Mouse (Mus musculus): Measurements from ENCODE around the gene Rhox2b.
"Not testable (repeated sequence)": the region's sequence is repeated elsewhere in the genome, so short reads cannot be mapped to it uniquely, and the experiment has no call there.

Gene Rhox2b

GRCm38 (mm10) chrX:37411767-37412166 is at the start of gene Rhox2b:
TSS of gene Rhox2b (plus strand) at chrX:37412067.
- DNase-seq (ENCODE audit: low spot score in 2 of 2) = not testable (repeated sequence)

DNA sequence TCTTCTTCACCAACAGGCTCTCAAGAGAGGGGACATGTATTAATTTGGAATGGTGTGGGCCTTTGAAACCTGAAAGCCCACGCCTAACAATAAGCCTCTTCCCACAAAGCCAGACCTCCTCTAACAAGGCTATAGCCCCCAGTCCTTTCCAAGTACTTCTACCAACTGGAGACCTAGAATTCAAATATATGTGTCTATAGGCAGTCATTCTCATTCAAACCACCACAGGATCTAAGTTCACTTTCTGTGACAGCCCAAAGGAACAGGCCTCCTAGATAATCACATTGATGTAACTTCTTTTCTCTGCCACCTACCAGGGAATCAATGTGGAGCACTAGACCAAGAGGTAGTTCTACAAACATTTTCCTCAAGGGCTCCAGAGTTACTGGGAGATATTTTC is 32.1 kb upstream of the Rhox2b start, which contains the start of gene Rhox3a2:
TSS of gene Rhox3a2 (plus strand) at position 301 of the 400 bp plus-strand sequence.
- not testable (repeated sequence) for DNase-seq (ENCODE audit: low spot score in 2 of 2)

- not testable (repeated sequence) for DNase-seq (ENCODE audit: low spot score in 2 of 2)
These were observed 21.3 kb upstream of the Rhox2b start, which contains the start of gene Rhox4a2 for GRCm38 (mm10) chrX:37390548-37390947. TSS of gene Rhox4a2 (plus strand) at chrX:37390848.

GRCm38 (mm10) chrX:37432194-37432593 is 20.3 kb downstream of the Rhox2b start, which contains the start of gene Rhox4b:
TSS of gene Rhox4b (plus strand) at chrX:37432494.
- not testable (repeated sequence) for DNase-seq (ENCODE audit: low spot score in 2 of 2)

DNA sequence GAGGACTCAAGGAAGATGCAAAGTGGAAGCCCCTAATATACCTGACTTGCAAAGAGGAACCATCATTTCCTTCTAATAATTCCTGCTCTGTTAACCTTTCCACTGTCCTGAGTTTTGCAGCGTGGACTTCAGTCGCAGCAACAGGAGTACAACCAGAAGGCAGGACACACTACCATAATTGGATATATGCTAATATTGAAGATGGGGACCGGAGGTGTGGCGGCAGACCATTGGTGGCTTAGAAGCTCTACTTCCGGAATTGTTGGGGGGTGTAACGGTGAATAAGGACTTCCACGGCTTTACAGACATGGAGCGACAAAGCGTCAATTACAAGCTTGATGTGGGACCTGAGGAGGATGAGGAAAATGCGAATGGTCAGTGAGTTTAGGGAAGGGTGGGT is 41.5 kb downstream of the Rhox2b start, which contains the start of gene Rhox2c:
TSS of gene Rhox2c (plus strand) at position 301 of the 400 bp plus-strand sequence.
- DNase-seq (ENCODE audit: low spot score in 2 of 2) = not testable (repeated sequence)

DNA sequence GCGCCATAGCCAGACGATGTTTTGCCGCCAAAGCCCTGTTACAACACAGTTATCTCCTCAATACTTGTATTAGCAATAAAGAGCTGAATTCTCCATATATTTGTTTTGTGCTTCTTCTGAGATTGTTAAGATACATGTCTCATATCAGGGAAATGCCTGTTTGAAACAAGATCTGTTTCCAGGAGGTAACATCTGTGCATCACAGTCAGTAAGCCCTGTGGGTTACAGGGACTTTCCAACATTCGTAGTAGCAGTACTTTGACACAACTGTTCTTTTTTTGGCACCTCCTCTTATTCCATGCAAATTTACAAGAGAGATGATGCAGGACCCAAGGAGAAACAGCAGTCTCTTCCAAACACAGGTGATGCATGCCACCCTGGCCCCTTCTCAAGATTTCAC is 46.4 kb downstream of the Rhox2b start, which contains the start of gene Rhox3c:
TSS of gene Rhox3c (plus strand) at position 301 of the 400 bp plus-strand sequence.
- DNase-seq (ENCODE audit: low spot score in 2 of 2) = not testable (repeated sequence)

All from heart, adult 9 months (tissue).